Mouse (Mus musculus) cortical plate, adult 2 months (tissue): ENCODE results near the gene Smurf1.

ENCODE experiments used
- CTCF ChIP-seq: fragments of 200-500 bp; IDR thresholded peaks from 2 replicates; pipeline ENCODE4 v1.5.1; 2011; ENCODE audit warnings: mild to moderate bottlenecking, control low read depth, low read length; ENCODE audit not compliant: insufficient read depth; ENCODE audit errors: extremely low read depth
- POLR2A ChIP-seq: fragments of 200-500 bp; IDR thresholded peaks from 2 replicates; pipeline ENCODE4 v1.6.1; 2011; ENCODE audit warnings: mild to moderate bottlenecking, low read length, control low read depth; ENCODE audit not compliant: insufficient read depth; ENCODE audit errors: extremely low read depth

DNA sequence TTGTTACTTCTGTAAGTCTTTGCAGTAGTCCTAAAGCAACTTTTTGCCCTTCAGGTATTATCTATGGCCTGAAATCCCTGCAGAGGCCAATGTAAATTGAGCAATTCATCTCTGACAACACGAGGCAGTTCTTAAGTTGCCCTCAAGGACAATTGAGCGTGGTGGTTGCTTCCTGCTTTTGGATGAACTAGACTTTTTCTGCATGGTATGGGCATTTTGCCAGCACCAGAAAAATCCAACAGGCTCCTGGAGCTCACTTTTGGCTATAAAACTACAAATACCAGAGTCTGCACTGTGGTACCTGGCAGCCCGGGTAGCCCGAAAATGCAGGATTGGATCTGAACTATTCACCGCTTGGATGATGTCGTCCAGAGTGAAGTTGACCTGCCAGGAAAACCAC lies 39.9 kb upstream of the Smurf1 start:
- TF ChIP-seq CTCF (no peak), POLR2A (no peak)
